Mouse (Mus musculus): Measurements from ENCODE around the gene Rack1.

- TF ChIP-seq CHD2 (IDR thresholded peaks at IDR 0.05; ENCODE audit: low read length) (no peak), CTCF (IDR thresholded peaks at IDR 0.05 in 2 of 3, conservative IDR thresholded peaks at IDR 0.05 in 1 of 3; ENCODE audit: control insufficient read depth in 1 of 3, insufficient read depth in 1 of 3, low read depth in 2 of 3, low read length in 3 of 3, poor library complexity in 1 of 3, severe bottlenecking in 1 of 3) (no peak), MAZ (IDR thresholded peaks at IDR 0.05; ENCODE audit: low read depth, low read length) (no peak), ZMIZ1 (IDR thresholded peaks at IDR 0.05; ENCODE audit: low read depth, low read length) (no peak), POLR2A (IDR thresholded peaks at IDR 0.05; ENCODE audit: control insufficient read depth in 1 of 2, insufficient read depth in 1 of 2, low read depth in 1 of 2, low read length in 2 of 2, poor library complexity in 1 of 2) (no peak), TCF12 (IDR thresholded peaks at IDR 0.05; ENCODE audit: low read depth, low read length) (no peak), GABPA (IDR thresholded peaks at IDR 0.05; ENCODE audit: low read depth, low read length) (no peak)
These were observed 50.1 kb downstream of the Rack1 start for GRCm38 (mm10) chr11:48850240-48850639.
